ENCODE assay signal across 7 mouse cellular contexts in the genomic region with DNA sequence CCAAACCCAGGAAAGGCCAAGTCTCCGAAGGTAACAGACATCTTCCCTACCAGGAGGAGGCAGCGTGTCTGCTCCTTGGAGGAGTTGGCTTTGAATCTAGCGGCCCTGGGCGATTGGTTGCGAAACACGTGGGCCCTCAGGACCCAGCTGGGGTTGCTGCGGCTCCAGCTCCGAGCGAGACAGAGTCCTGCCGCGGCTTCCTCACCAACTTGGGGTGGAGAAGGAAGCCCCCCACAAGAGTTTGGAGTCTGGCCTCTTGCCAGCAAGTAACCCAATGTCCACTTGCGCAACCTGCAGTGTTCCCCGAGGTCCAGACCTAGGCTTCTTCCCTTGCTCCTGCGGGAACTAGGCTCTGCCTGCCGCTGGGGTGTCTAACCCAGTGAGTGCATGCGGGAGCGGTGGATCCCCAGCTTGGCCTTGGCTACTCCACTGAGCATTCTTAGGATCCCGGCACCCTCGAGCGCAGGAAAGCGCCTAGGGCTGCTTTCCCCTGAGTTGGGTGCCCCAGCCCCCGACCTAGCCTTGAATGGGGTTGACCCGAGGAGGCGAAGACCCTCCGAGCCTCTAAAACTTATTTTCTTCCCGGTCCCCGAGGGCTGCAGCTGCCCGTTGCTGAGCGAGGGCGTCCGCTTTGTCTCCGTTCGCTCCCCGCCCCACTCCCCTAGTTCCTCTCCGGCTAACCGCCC. TPM values are rescaled to one million over a fixed set of nuclear protein-coding genes. Genes with fewer than 3 reads are reported as not detected.
DNase-seq lines count a peak whose midpoint lies in the region; ATAC-seq and TF ChIP-seq lines count a peak whose summit lies in the region.

No protein-coding gene starts in this region.

- peak; percentile 35 for TF ChIP-seq CTCF in cortical plate, adult 2 months (IDR thresholded peaks at IDR 0.05; ENCODE audit: extremely low read depth, insufficient read depth, low read length)

- peak overlapping the region; percentile 71 for H3K9ac ChIP-seq in intestine, embryonic 15.5 days
- H3K9ac ChIP-seq in limb, embryonic 13.5 days = peak overlapping the region; percentile 86
- H3K9ac ChIP-seq in midbrain, embryonic 14.5 days (replicated peaks; ENCODE audit: low read length) = peak overlapping the region; percentile 89

- H3K27ac ChIP-seq in cortical plate, adult 2 months (ENCODE audit: insufficient read depth, low read length) = peak overlapping the region; percentile 97
- peak overlapping the region; percentile 98 for H3K27ac ChIP-seq in intestine, embryonic 15.5 days
- peak overlapping the region; percentile 97 for H3K27ac ChIP-seq in limb, embryonic 13.5 days
- peak overlapping the region; percentile 94 for H3K27ac ChIP-seq in midbrain, embryonic 14.5 days (replicated peaks; ENCODE audit: low read depth, low read length)

- peak overlapping the region; percentile 92 for H3K4me2 ChIP-seq in intestine, embryonic 15.5 days (replicated peaks)
- H3K4me2 ChIP-seq in limb, embryonic 13.5 days (replicated peaks) = peak overlapping the region; percentile 93
- peak overlapping the region; percentile 89 for H3K4me2 ChIP-seq in midbrain, embryonic 14.5 days (ENCODE audit: low read length)

- peak overlapping the region; percentile 97 for H3K4me3 ChIP-seq in cortical plate, adult 2 months (ENCODE audit: insufficient read depth, low read length)
- H3K4me3 ChIP-seq in intestine, embryonic 15.5 days (replicated peaks) = peak overlapping the region; percentile 84
- peak overlapping the region; percentile 93 for H3K4me3 ChIP-seq in limb, embryonic 13.5 days
- peak overlapping the region; percentile 86 for H3K4me3 ChIP-seq in midbrain, embryonic 14.5 days (replicated peaks; ENCODE audit: low read depth, low read length)

- H3K4me1 ChIP-seq in cortical plate, adult 2 months (ENCODE audit: control insufficient read depth, insufficient read depth, low read length) = no peaks in the 10 kb centered on the region
- peaks cover 38% of the 10 kb centered on the region for H3K4me1 ChIP-seq in intestine, embryonic 15.5 days (replicated peaks)
- peaks cover 71% of the 10 kb centered on the region for H3K4me1 ChIP-seq in limb, embryonic 13.5 days
- H3K4me1 ChIP-seq in midbrain, embryonic 14.5 days (ENCODE audit: control insufficient read depth, insufficient read depth, low read length) = peaks cover 30% of the 10 kb centered on the region

- H3K27me3 ChIP-seq in intestine, embryonic 15.5 days (replicated peaks) = no peaks in the 10 kb centered on the region
- 0 out of 2 replicates have a peak, but pooled peaks cover 3% of the 10 kb centered on the region for H3K27me3 ChIP-seq in limb, embryonic 13.5 days
- no peaks in the 10 kb centered on the region for H3K27me3 ChIP-seq in midbrain, embryonic 14.5 days (ENCODE audit: control insufficient read depth, insufficient read depth, low read length)

- ATAC-seq in intestine, embryonic 15.5 days = peak; percentile 62
- peak; percentile 55 for ATAC-seq in limb, embryonic 13.5 days (ENCODE audit: low FRiP score, low read depth)
- peak; percentile 59 for ATAC-seq in midbrain, embryonic 14.5 days (ENCODE audit: low FRiP score, low TSS enrichment)

- H3K36me3 ChIP-seq in intestine, embryonic 15.5 days = 0 out of 2 replicates have a peak, but pooled peaks cover 5% of the 10 kb centered on the region
- H3K36me3 ChIP-seq in limb, embryonic 13.5 days = peaks cover 7% of the 10 kb centered on the region
- H3K36me3 ChIP-seq in midbrain, embryonic 14.5 days (ENCODE audit: control insufficient read depth, insufficient read depth, low read length) = peaks cover 7% of the 10 kb centered on the region

- TF ChIP-seq POLR2A in cortical plate, adult 2 months (IDR thresholded peaks at IDR 0.05; ENCODE audit: extremely low read depth, insufficient read depth, low read length) = peak; percentile 59

- DNase-seq in adrenal gland, adult (ENCODE audit: inconsistent age in 2 of 2, low spot score in 1 of 2) = peak; percentile 85 to 92
- DNase-seq in gastrocnemius, postnatal 36 days = peak; percentile 74 to 78
- peak; percentile 87 for DNase-seq in midbrain, embryonic 14.5 days
- peak; percentile 11 to 19 for DNase-seq in spleen, postnatal 14 days (ENCODE audit: low spot score in 2 of 2)

- intact Hi-C loops in gastrocnemius, postnatal 36 days (cut with DNase I) = loop anchor here (5.0 kb wide), 1 partner anchor 367 kb away; no protein-coding TSS in a partner anchor

- H3K9me3 ChIP-seq in intestine, embryonic 15.5 days = no peaks in the 10 kb centered on the region
- no peaks in the 10 kb centered on the region for H3K9me3 ChIP-seq in limb, embryonic 13.5 days
- H3K9me3 ChIP-seq in midbrain, embryonic 14.5 days (ENCODE audit: control insufficient read depth, low read length) = no peaks in the 10 kb centered on the region

- under 1% methylated on average over 36 of the region's 36 CpGs for WGBS in intestine, embryonic 15.5 days
- WGBS in limb, embryonic 13.5 days = under 1% methylated on average over 36 of the region's 36 CpGs
- under 1% methylated on average over 34 of the region's 36 CpGs for WGBS in midbrain, embryonic 14.5 days

RNA-seq across cellular contexts. Expression of a gene that starts 0.5 kb away (rescaled TPM):
- polyA plus RNA-seq in cortical plate, adult 2 months (2012; rRNA removed) = 284 and 308 TPM in 2 replicates
- 1 to 10 TPM; 1.4 to 2.6 TPM for total RNA-seq in gastrocnemius, postnatal 36 days (2021)
- 6.0 and 6.1 TPM in 2 replicates for polyA plus RNA-seq in intestine, embryonic 15.5 days (2015; fragmentation: Nextera tagmentation; extraction: Ambion mirVana)
- 8.2 and 8.9 TPM in 2 replicates for polyA plus RNA-seq in limb, embryonic 13.5 days (2015; fragmentation: Nextera tagmentation; extraction: Ambion mirVana)
- 94.2 and 99.0 TPM in 2 replicates for polyA plus RNA-seq in midbrain, embryonic 14.5 days (2014; fragmentation: Nextera tagmentation; extraction: Ambion mirVana)

RNA-seq across cellular contexts. Expression of a gene that starts 42.3 kb away (rescaled TPM):
- 160 and 173 TPM in 2 replicates for polyA plus RNA-seq in cortical plate, adult 2 months (2012; rRNA removed)
- total RNA-seq in gastrocnemius, postnatal 36 days (2021) = 1 to 10 TPM; 6.8 to 7.7 TPM
- polyA plus RNA-seq in intestine, embryonic 15.5 days (2015; fragmentation: Nextera tagmentation; extraction: Ambion mirVana) = 93.1 and 94.7 TPM in 2 replicates
- 38.3 and 40.3 TPM in 2 replicates for polyA plus RNA-seq in limb, embryonic 13.5 days (2015; fragmentation: Nextera tagmentation; extraction: Ambion mirVana)
- polyA plus RNA-seq in midbrain, embryonic 14.5 days (2014; fragmentation: Nextera tagmentation; extraction: Ambion mirVana) = 32.4 and 38.7 TPM in 2 replicates

Comparison
In these comparisons a context has a peak if more than half of its experiments do, and no peak if none do; other contexts are left out.
1. Peak in every context shown above with its lines: DNase-seq, ATAC-seq, H3K4me3 ChIP-seq and H3K27ac ChIP-seq.
2. DNase-seq: peak in every context shown above with its lines; median percentile 88 in adrenal gland, adult; 87 in midbrain, embryonic 14.5 days; 76 in gastrocnemius, postnatal 36 days; 15 in spleen, postnatal 14 days.